Mouse (Mus musculus) cerebellum, adult 9-11 months (tissue): ENCODE measurements around the gene Cfap43.

Source experiments
- DNase-seq: peaks from one replicate; pipeline ENCODE4 v3.0.0; 2022

Gene Cfap43

GRCm38 (mm10) chr19:47914191-47914590, 4.9 kb downstream of the Cfap43 start:
- DNase-seq, result no peak

- no peak for DNase-seq
These were observed 5.7 kb downstream of the Cfap43 start for GRCm38 (mm10) chr19:47913344-47913743.

DNA sequence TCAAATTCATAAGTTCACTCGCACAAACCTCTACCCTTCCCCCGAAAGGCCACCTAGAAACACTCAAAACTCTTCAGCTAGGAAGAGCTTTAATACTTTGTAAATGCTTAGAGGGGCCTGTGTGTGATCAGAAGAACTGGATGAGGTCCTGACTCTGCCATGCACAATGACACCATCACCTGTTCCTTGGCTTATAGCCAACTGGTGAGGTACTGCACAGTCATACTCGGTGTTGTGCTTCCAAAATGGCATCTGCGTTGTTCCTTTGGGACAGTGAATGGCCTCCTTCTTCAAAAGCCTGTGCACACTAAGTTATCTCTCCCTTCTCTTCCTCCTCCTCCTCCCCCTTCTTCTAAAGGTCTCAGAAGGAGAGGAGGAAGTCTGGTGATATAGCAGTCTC, 8.3 kb downstream of the Cfap43 start:
- DNase-seq, result no peak

GRCm38 (mm10) chr19:47910117-47910618, 8.9 kb downstream of the Cfap43 start:
- no peak for DNase-seq

- DNase-seq, result no peak
These were observed 9.5 kb downstream of the Cfap43 start for GRCm38 (mm10) chr19:47909387-47910116.

- DNase-seq, result no peak
These were observed 10.1 kb downstream of the Cfap43 start for GRCm38 (mm10) chr19:47908961-47909371.

DNA sequence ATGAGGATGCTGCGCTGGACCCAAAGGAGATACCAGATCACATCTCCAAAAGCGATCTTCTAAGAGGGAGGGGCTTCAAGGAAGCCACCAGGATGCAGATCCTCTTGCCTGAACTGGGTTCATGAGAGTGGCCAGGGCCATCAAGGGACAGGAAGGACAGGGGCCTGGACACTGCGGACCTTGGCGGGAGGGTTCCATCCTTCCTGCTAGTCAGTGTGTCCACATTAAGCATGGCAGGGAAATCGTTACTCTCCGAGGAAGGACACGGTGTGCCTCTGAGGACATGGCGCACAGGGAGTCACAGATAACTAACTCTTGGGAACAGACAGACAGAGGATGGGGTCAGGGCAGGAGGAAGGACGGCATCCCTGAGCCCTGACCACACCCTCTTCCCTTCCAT, 11.5 kb downstream of the Cfap43 start:
- DNase-seq, result no peak

DNA sequence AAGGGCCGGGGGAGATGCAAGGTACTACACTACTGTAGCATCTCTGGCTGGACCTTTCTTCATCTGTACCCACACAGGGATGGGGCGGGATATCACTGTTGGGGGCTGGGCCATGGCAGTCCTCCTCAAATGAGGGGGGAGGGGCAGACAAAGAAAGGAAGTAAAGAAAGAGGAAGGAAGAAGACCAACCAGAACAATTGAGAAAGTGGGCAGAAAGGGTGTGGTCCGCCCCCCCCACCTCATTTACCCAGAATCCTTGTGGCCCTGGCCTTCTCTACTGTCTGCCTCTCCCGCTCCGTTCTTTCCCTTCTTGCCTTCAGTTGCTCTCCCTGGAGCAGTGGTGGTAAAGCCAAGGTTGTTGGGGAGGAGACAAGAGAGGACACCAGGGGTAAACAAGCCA, 13.5 kb downstream of the Cfap43 start:
- no peak for DNase-seq

GRCm38 (mm10) chr19:47905081-47905480, 14.0 kb downstream of the Cfap43 start:
- no peak for DNase-seq

DNA sequence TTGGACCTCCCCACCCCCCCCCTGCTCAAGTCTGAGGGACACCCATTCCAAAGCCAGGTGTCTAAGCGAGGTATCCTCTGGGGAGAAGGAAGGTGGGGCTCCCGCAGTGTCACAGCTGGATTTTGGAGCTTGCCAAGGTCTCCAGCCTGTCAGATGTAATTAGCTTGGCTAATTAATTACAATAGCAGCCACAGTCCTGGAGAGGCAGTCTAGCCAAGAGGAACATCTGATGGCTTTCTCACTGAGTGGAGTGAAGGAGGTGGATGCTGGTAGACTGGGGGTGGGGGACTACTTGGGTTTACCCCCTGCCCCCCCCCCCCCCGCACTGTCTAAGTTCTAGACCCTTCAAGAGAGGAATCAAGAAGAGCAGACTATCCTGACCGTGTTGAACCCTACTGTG, 15.4 kb downstream of the Cfap43 start:
- DNase-seq, result no peak

- DNase-seq, result no peak
These were observed 16.5 kb downstream of the Cfap43 start for GRCm38 (mm10) chr19:47902316-47903201.

DNA sequence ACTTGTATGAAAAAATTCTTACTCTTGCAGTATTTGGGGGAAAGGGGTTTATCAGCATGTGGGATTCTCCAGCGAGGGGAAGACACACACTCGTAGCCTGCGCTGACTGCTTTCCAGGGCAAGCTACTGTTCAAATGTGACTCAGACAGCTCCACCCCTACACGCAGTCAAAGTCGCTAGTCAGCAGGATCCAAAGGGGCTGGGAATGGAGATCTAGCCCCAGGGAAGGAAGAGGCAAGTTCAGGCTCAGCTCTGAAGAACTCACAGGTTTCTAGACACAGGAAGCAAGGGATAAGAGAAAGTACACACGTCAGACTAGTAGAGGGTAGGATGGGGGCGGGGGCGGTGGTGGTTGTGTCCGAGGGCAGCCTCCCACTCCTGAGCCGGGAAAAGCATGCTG, 18.5 kb downstream of the Cfap43 start:
- no peak for DNase-seq

GRCm38 (mm10) chr19:47900012-47900411, 19.1 kb downstream of the Cfap43 start:
- no peak for DNase-seq

GRCm38 (mm10) chr19:47898472-47899079, 20.5 kb downstream of the Cfap43 start:
- no peak for DNase-seq

- DNase-seq, result no peak
These were observed 26.0 kb downstream of the Cfap43 start for GRCm38 (mm10) chr19:47893092-47893491.

GRCm38 (mm10) chr19:47891562-47892312, 27.4 kb downstream of the Cfap43 start:
- DNase-seq, result no peak

GRCm38 (mm10) chr19:47890489-47891130, 28.5 kb downstream of the Cfap43 start:
- DNase-seq, result no peak

DNA sequence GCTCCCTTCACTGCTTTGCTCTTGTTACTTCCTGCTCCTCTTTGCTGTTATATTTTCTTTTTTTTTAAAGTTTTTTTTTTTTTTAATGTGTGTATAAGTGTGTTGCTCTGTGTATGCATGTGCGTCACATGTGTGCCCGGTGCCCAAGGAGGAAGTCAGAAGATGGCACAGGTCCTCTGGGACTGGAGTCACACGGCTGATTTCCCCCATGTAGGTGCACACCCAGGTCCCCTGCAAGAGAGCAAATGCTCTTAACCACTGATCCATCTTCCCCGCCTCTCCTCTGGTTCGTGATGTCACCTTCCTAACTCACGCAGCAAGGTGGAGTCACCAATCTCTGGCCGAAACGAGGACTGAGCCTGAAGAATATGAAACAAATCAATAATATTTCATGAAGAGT, 31.1 kb downstream of the Cfap43 start:
- DNase-seq, result no peak

- no peak for DNase-seq
These were observed 31.7 kb downstream of the Cfap43 start for GRCm38 (mm10) chr19:47887417-47887816.

GRCm38 (mm10) chr19:47886617-47887016, 32.5 kb downstream of the Cfap43 start:
- no peak for DNase-seq

DNA sequence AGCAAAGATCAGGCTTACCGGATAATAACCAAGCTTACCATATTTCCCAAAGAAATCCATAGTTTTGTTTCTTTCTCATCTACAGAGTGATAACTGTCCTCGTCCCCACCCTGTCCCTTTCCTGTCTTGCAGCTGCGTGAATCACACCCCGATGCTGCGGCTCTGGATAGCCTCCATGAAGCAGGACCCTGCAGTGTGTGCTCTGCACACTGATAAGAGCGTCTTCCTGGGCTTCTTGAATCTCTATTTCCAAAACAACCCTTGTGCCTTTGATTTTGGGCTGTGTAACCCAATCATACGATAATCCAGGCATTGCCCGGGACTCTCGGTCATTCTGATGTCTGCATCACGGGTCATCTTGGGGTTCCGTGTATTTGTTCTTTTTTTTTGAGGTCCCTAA, 33.2 kb downstream of the Cfap43 start:
- no peak for DNase-seq

- DNase-seq, result no peak
These were observed 33.8 kb downstream of the Cfap43 start for GRCm38 (mm10) chr19:47885191-47885743.
